Mouse (Mus musculus): ENCODE measurements around the gene Mr1.

DNA sequence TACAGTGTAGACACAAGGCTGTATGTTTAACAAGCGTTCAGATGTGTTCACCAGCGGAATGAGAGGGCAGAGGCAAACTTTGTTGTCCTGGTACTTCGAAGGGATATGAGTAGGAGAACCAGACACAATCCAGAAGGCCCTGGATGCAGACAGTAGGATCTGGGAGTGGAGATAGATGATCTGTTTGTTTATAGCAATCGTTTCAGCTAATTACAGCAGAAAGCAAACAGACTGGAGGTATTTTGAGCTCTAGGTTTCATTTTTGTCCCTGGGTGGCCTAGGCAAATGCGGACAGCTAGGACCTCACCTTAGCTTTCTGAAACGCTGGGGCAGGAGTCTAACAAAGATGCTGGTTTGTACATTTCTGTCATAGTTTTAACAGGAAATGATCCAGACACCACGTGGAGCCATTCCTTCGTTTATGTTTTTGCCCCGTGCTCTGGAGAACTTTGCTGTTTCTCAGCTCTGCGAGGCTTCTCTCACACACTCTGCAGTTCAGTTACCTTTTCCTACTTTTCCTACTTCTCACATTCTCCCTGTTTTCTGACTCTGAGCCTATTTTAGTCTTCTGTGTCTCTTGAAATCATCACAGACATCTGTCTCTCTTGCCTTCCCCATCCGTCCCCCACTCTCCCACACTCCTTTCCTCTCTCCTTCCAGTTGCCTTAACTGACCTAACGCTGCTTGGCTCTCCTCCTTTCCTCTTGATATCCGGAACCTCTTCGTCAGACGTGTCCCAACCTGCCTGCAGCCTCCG lies 57.6 kb downstream of the Mr1 start:
- TF ChIP-seq MAFK (IDR thresholded peaks at IDR 0.05; ENCODE audit: insufficient replicate concordance, low read length) (no peak), CTCF (conservative IDR thresholded peaks at IDR 0.05 in 1 of 2, IDR thresholded peaks at IDR 0.05 in 1 of 2; ENCODE audit: low read depth in 2 of 2, low read length in 2 of 2) (no peak), POLR2AphosphoS2 (IDR thresholded peaks at IDR 0.05; ENCODE audit: low read depth, low read length) (no peak), HCFC1 (IDR thresholded peaks at IDR 0.05; ENCODE audit: low read depth, low read length) (no peak), EP300 (IDR thresholded peaks at IDR 0.05; ENCODE audit: low read length) (no peak), ZC3H11A (IDR thresholded peaks at IDR 0.05; ENCODE audit: low read depth, low read length) (no peak), POLR2A (IDR thresholded peaks at IDR 0.05; ENCODE audit: low read depth, low read length) (no peak), MYC (IDR thresholded peaks at IDR 0.05; ENCODE audit: low read depth, low read length) (no peak), JUND (conservative IDR thresholded peaks at IDR 0.05; ENCODE audit: low read depth, low read length) (no peak)
